Mouse (Mus musculus) olfactory bulb, adult 2 months (tissue): ENCODE results near the gene Axdnd1.

Experiments
- CTCF ChIP-seq: fragments of 200-500 bp; IDR thresholded peaks from 2 replicates; pipeline ENCODE4 v1.5.1; 2012; ENCODE audit warnings: low read depth, mild to moderate bottlenecking, low read length, moderate library complexity; ENCODE audit not compliant: insufficient read depth
- POLR2A ChIP-seq: fragments of 200-500 bp; IDR thresholded peaks from 2 replicates; pipeline ENCODE4 v1.6.1; 2012; ENCODE audit warnings: mild to moderate bottlenecking, low read depth, low read length, moderate library complexity; ENCODE audit not compliant: insufficient read depth

DNA sequence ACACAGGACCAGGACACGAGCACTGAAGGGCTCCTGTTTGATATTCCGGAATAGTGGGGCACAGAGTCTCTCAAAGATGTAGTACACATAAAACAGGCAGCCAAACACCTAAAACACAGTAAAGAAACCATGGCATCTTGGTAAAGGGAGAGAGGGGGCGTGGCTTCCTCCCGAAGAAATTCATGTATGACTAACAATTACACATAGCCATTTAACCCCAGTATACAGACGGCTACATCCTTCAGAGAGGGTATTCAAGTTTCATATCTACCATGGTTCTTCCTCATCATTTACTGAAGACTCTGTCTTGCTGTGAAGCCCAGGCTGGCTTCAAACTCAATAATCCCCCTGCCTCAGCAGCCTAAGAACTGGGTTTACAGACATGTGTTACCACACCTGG lies 16.8 kb upstream of the Axdnd1 start:
- TF ChIP-seq CTCF = no peak
- no peak for TF ChIP-seq POLR2A
